17 mouse cellular contexts compared by ENCODE assay signal in genomic region chr11:94454756-94455155, GRCm38 (mm10). TPM values are rescaled to one million over a fixed set of nuclear protein-coding genes. Genes with fewer than 3 reads are reported as not detected.
A peak's percentile ranks its signal among the peaks of the same experiment; 100 is the strongest.
DNase-seq lines count a peak whose midpoint lies in the region; ATAC-seq and TF ChIP-seq lines count a peak whose summit lies in the region.
"Had no signal": no experiment of that assay in that cellular context is flagged by ENCODE, and none has a peak within 500 bp of the region (broad histone marks: within the 10 kb centered on the region; RNA-seq: fewer than 3 reads in every experiment).

No protein-coding gene starts in this region.

- H3K36me3 ChIP-seq in liver, embryonic 12.5 days: no peaks in the 10 kb centered on the region
- no peaks in the 10 kb centered on the region for H3K36me3 ChIP-seq in liver, postnatal 0 days (replicated peaks; ENCODE audit: insufficient read depth, low read length)
- peaks cover 87% of the 10 kb centered on the region for H3K36me3 ChIP-seq in embryonic facial prominence, embryonic 10.5 days (replicated peaks)
- H3K36me3 ChIP-seq: G1E had no signal

- TF ChIP-seq CTCF in liver, postnatal 0 days (IDR thresholded peaks at IDR 0.05; ENCODE audit: low read depth): no peak
- no peak for TF ChIP-seq CTCF in layer of hippocampus, adult 2 months (conservative IDR thresholded peaks at IDR 0.05)

- H3K9ac ChIP-seq in liver, embryonic 12.5 days: peak overlapping the region; percentile 47
- H3K9ac ChIP-seq in liver, postnatal 0 days (replicated peaks): no peak overlapping the region
- H3K9ac ChIP-seq: embryonic facial prominence, embryonic 12.5 days; lung, embryonic 14.5 days had no signal

- no peak for TF ChIP-seq EP300 in liver, postnatal 0 days (IDR thresholded peaks at IDR 0.05; ENCODE audit: low read depth)

- peak overlapping the region; percentile 58 for H3K4me2 ChIP-seq in liver, embryonic 12.5 days
- H3K4me2 ChIP-seq in liver, postnatal 0 days (ENCODE audit: low read depth, low read length): no peak overlapping the region
- H3K4me2 ChIP-seq: embryonic facial prominence, embryonic 12.5 days; lung, embryonic 14.5 days had no signal

- H3K27ac ChIP-seq in liver, embryonic 12.5 days: no peak overlapping the region
- H3K27ac ChIP-seq in liver, postnatal 0 days (ENCODE audit: low read depth): no peak overlapping the region
- H3K27ac ChIP-seq in embryonic facial prominence, embryonic 10.5 days (replicated peaks): peak overlapping the region; percentile 51; the same call in 1 of the 2 replicates
- H3K27ac ChIP-seq in layer of hippocampus, adult 2 months: peak overlapping the region; percentile 55
- H3K27ac ChIP-seq: embryonic facial prominence, embryonic 12.5 days; heart, adult 2 months had no signal

- H3K9me3 ChIP-seq in liver, embryonic 12.5 days (replicated peaks): no peaks in the 10 kb centered on the region
- H3K9me3 ChIP-seq in liver, postnatal 0 days (ENCODE audit: low read length): no peaks in the 10 kb centered on the region
- no peaks in the 10 kb centered on the region for H3K9me3 ChIP-seq in embryonic facial prominence, embryonic 10.5 days
- H3K9me3 ChIP-seq: embryonic facial prominence, embryonic 12.5 days; G1E had no signal

- 48% methylated on average over 5 of the region's 5 CpGs for WGBS in liver, embryonic 12.5 days (ENCODE audit: insufficient replicate concordance)
- WGBS in liver, postnatal 0 days (ENCODE audit: insufficient replicate concordance): 64% methylated on average over 5 of the region's 5 CpGs
- 77% methylated on average over 5 of the region's 5 CpGs for WGBS in embryonic facial prominence, embryonic 10.5 days

- peak; percentile 60 for ATAC-seq in frontal cortex, adult (ENCODE audit: low TSS enrichment)
- no peak for ATAC-seq in liver, embryonic 12.5 days
- ATAC-seq in liver, postnatal 0 days: no peak
- ATAC-seq: intestine, postnatal 0 days had no signal

- peaks cover 59% of the 10 kb centered on the region for H3K27me3 ChIP-seq in liver, embryonic 12.5 days (replicated peaks)
- H3K27me3 ChIP-seq in liver, postnatal 0 days (ENCODE audit: insufficient read depth, low read length): 0 out of 2 replicates have a peak, but pooled peaks cover 4% of the 10 kb centered on the region
- H3K27me3 ChIP-seq in embryonic facial prominence, embryonic 10.5 days (replicated peaks; ENCODE audit: low read depth, poor library complexity, severe bottlenecking): peaks cover 20% of the 10 kb centered on the region
- H3K27me3 ChIP-seq: embryonic facial prominence, embryonic 12.5 days had no signal

- DNase-seq in frontal cortex, postnatal 25 days (ENCODE audit: low spot score in 2 of 2): no peak
- DNase-seq in liver, postnatal 0 days: no peak
- no peak for DNase-seq in embryonic facial prominence, embryonic 10.5 days (ENCODE audit: low spot score)
- DNase-seq in layer of hippocampus, adult 2 months (ENCODE audit: low spot score in 2 of 2): peak; percentile 53 to 66
- no peak for DNase-seq in testis, postnatal 10 days (ENCODE audit: low spot score)
- no peak for DNase-seq in MN1 (ENCODE audit: low spot score)
- DNase-seq: adrenal gland, postnatal 14 days; heart, adult 2 months; heart, postnatal 36 days; kidney, postnatal 25 days; lung, embryonic 14.5 days; thymus, adult 2 months had no signal

- H3K4me1 ChIP-seq in liver, embryonic 12.5 days: peaks cover 44% of the 10 kb centered on the region
- H3K4me1 ChIP-seq in liver, postnatal 0 days (ENCODE audit: insufficient read depth): no peaks in the 10 kb centered on the region
- peaks cover 35% of the 10 kb centered on the region for H3K4me1 ChIP-seq in embryonic facial prominence, embryonic 10.5 days

- peak overlapping the region; percentile 45; the same call in 1 of the 2 replicates for H3K4me3 ChIP-seq in liver, embryonic 12.5 days
- no peak overlapping the region for H3K4me3 ChIP-seq in liver, postnatal 0 days (ENCODE audit: low read depth, low read length)
- no peak overlapping the region for H3K4me3 ChIP-seq in embryonic facial prominence, embryonic 10.5 days
- H3K4me3 ChIP-seq in layer of hippocampus, adult 2 months: no peak overlapping the region
- H3K4me3 ChIP-seq: embryonic facial prominence, embryonic 12.5 days; heart, adult 2 months had no signal

RNA-seq across cellular contexts. Expression of gene Cacna1g, which starts 19.2 kb away (rescaled TPM):
- polyA plus RNA-seq in liver, embryonic 12.5 days (2016; fragmentation: Nextera tagmentation; extraction: Ambion mirVana): 2.5 and 3.2 TPM in 2 replicates
- polyA plus RNA-seq in liver, postnatal 0 days (2015; fragmentation: Nextera tagmentation; extraction: Ambion mirVana): 0.14 and 0.29 TPM in 2 replicates
- polyA plus RNA-seq in embryonic facial prominence, embryonic 10.5 days (2016; fragmentation: Nextera tagmentation; extraction: Ambion mirVana): 6.5 and 13.5 TPM in 2 replicates
- total RNA-seq in layer of hippocampus, adult 2 months (2021): 10 to 100 TPM; 61.0 to 74.0 TPM
- polyA plus RNA-seq: G1E had no signal

RNA-seq across cellular contexts. Expression of gene Spata20, which starts 31.2 kb away (rescaled TPM):
- not detected in 2 replicates for polyA plus RNA-seq in liver, embryonic 12.5 days (2016; fragmentation: Nextera tagmentation; extraction: Ambion mirVana)
- polyA plus RNA-seq in liver, postnatal 0 days (2015; fragmentation: Nextera tagmentation; extraction: Ambion mirVana): not detected in 2 replicates
- not detected in 2 replicates for polyA plus RNA-seq in embryonic facial prominence, embryonic 10.5 days (2016; fragmentation: Nextera tagmentation; extraction: Ambion mirVana)
- under 1 TPM in 1 of 2 experiments, not detected in 1; 0.18 TPM for total RNA-seq in layer of hippocampus, adult 2 months (2021)
- total RNA-seq: adrenal gland, postnatal 14 days; G1E had no signal
- polyA plus RNA-seq: G1E; intestine, postnatal 0 days had no signal

RNA-seq across cellular contexts. Expression of gene Epn3, which starts 45.0 kb away (rescaled TPM):
- not detected in 2 replicates for polyA plus RNA-seq in liver, embryonic 12.5 days (2016; fragmentation: Nextera tagmentation; extraction: Ambion mirVana)
- polyA plus RNA-seq in liver, postnatal 0 days (2015; fragmentation: Nextera tagmentation; extraction: Ambion mirVana): 0.21 and 0.22 TPM in 2 replicates
- 4.5 and 4.7 TPM in 2 replicates for polyA plus RNA-seq in embryonic facial prominence, embryonic 10.5 days (2016; fragmentation: Nextera tagmentation; extraction: Ambion mirVana)
- total RNA-seq in layer of hippocampus, adult 2 months (2021): 1 to 10 TPM; 1.6 TPM
- total RNA-seq: G1E had no signal
- polyA plus RNA-seq: G1E had no signal

Comparison
In these comparisons a context has a peak if more than half of its experiments do, and no peak if none do; other contexts are left out.
1. DNase-seq: peak in layer of hippocampus, adult 2 months (2 of 2); none in frontal cortex, postnatal 25 days (0 of 2), liver, postnatal 0 days (single experiment), embryonic facial prominence, embryonic 10.5 days (single experiment), testis, postnatal 10 days (single experiment) and MN1 (single experiment).
2. H3K27ac ChIP-seq: peak in embryonic facial prominence, embryonic 10.5 days (single experiment) and layer of hippocampus, adult 2 months (single experiment); none in liver, embryonic 12.5 days (single experiment) and liver, postnatal 0 days (single experiment).